Mouse (Mus musculus): ENCODE measurements at regions not wholly inside any gene's neighbourhood (a gene's known extent, or its start where the extent isn't known, plus 50 kb on each side); places are given as distances from the start of the nearest gene placed in this dataset.
"Not testable (repeated sequence)": the region's sequence is repeated elsewhere in the genome, so short reads cannot be mapped to it uniquely, and the experiment has no call there.

- not testable (repeated sequence) for DNase-seq
Observed at GRCm38 (mm10) chr12:23026976-23027375, 753.1 kb downstream of the Gm10330 start.

DNA sequence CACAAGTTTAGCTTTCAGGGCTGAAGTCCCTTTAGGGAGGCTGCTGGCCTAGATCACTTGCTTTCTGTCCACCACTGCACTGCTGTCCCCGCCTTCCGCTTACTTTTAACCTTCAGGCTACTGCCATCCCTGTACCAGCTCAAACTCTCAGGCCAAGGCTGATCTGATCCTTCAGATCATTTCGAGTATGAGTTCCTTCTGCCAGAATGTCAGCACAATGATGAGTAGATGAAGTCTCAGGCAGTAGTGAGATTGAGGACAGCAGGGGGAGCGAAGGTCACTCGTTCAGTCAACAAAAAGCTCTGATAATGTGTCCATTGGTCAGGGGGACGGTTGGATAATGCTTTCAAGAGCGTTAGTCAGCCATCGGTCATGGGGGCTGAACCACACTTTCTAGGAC, 756.5 kb downstream of the Gm10330 start:
- not testable (repeated sequence) for DNase-seq

GRCm38 (mm10) chr12:23010199-23010598, 769.9 kb downstream of the Gm10330 start:
- DNase-seq: peak in 1 of 2 experiments; percentile 2

DNA sequence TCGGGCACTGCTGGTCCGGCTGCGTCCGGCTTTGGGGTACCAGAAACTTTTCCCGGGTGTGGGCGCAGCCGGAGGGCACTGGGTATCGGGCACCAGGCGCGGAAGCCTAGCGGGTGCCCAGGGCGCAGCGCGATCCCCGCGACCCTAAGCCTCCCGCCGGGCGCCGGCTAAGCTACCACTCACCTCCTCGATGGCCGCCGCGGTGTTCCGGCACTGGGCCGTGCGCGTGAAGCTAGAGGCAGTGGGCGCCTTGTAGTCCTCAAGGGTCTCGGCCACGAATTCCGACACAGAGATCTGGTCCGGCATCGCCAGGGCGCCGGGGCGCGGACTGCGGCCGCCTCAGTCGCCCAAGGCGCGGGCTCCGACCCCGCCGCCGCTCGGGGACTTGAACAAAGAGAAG, 770.4 kb downstream of the Gm10330 start:
- not testable (repeated sequence) for DNase-seq

Data from cerebellum, postnatal 10 days (tissue).